Mouse (Mus musculus): ENCODE data around the gene Pakap.

GRCm38 (mm10) chr4:57697918-57698611 lies 130.1 kb downstream of the Pakap start:
- TF ChIP-seq CTCF (IDR thresholded peaks at IDR 0.05; ENCODE audit: low read depth, low read length) (no peak), POLR2A (IDR thresholded peaks at IDR 0.05; ENCODE audit: borderline replicate concordance, low read depth, low read length) (no peak)

All from bone marrow macrophage, adult 2 months (primary cell).